Mouse (Mus musculus): ENCODE data around the gene Scg5. TPM values are rescaled to one million over a fixed set of nuclear protein-coding genes. Genes with fewer than 3 reads are reported as not detected.

Gene Scg5
- polyA plus RNA-seq, 1 experiment = 2.1 TPM

DNA sequence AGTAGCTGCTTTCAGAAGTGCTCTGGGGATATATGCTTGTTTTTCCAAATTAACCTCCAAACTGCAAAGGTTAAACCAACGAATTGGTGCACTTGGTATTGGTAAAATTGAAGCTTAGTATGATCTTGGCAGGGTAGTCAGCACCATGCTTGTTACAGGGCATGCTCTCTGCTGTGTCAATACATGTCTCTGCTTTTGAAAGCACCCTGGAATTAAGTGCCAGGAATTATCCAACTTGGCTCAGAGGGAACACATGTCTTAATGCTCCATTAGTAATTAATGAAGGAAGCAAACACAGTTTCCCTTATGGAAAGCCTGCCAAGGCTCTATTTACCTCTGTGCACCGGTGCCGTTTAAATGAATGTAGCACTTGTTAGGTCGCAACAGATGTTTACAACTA, 33.7 kb downstream of the Scg5 start:
- WGBS = 70% methylated on average over 4 of the region's 4 CpGs
- Histone ChIP-seq H3K4me3 (replicated peaks; ENCODE audit: control insufficient read depth, low read depth, low read length) (no peak overlapping the region), H3K4me1 (ENCODE audit: control insufficient read depth, insufficient read depth, low read length) (no peaks in the 10 kb centered on the region), H3K27ac (ENCODE audit: control insufficient read depth, insufficient read depth, low read depth, low read length, poor library complexity) (no peak overlapping the region)
- TF ChIP-seq POLR2A (IDR thresholded peaks at IDR 0.05; ENCODE audit: borderline replicate concordance, control insufficient read depth, low read depth, low read length) = no peak
- no peak for TF ChIP-seq CTCF (IDR thresholded peaks at IDR 0.05; ENCODE audit: control insufficient read depth, insufficient read depth, low read length)

DNA sequence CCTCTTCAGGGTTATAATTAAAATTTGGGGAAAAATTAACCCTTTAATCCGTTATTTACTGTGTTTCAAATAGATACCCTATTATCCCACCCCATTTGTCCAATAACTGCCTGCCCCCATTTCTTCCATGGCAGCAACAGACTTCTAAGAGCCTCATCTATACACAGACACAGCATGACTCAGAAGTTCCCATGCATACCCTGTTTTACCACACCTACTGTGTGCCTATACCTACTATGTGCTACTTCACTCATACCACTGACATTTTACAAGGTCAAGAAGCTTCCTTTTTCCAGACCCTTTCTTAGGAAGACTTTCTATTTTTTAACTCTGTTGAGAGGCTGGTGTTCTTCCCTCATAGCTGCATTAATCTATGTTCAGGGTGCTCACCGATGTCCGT, 35.4 kb downstream of the Scg5 start:
- 78% methylated on average over 3 of the region's 3 CpGs for WGBS
- TF ChIP-seq CTCF (IDR thresholded peaks at IDR 0.05; ENCODE audit: control insufficient read depth, insufficient read depth, low read length) (no peak), POLR2A (IDR thresholded peaks at IDR 0.05; ENCODE audit: borderline replicate concordance, control insufficient read depth, low read depth, low read length) (no peak)
- Histone ChIP-seq H3K27ac (ENCODE audit: control insufficient read depth, insufficient read depth, low read depth, low read length, poor library complexity) (no peak overlapping the region), H3K4me1 (ENCODE audit: control insufficient read depth, insufficient read depth, low read length) (no peaks in the 10 kb centered on the region), H3K4me3 (replicated peaks; ENCODE audit: control insufficient read depth, low read depth, low read length) (no peak overlapping the region)

DNA sequence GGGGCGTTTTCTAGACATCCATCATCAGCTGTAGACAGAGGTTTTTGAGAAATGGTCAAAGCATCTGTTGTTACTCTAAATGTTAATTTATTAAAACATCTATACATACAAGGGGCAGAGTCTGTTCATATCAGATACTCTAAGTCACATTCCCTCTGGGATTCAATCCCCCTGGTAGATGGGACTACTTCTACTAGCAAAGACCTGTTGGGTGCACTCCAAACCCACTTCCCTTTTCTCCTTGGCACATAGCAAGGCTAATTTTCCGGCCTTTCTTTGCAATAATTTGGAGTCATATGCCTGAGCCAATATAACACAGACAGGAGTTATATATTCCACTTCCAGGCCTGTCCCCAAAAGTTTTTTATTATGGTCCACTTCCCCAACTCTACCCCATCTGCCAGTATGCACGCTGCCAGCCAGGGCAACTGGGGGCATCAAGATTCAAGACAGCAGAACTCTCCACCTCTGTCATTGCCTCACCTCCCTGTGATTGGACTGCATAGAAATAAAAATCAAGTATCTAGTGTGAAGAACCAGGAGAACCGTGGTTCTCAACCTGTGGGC, 40.0 kb downstream of the Scg5 start:
- no peak for TF ChIP-seq CTCF (IDR thresholded peaks at IDR 0.05; ENCODE audit: control insufficient read depth, insufficient read depth, low read length)
- TF ChIP-seq POLR2A (IDR thresholded peaks at IDR 0.05; ENCODE audit: borderline replicate concordance, control insufficient read depth, low read depth, low read length) = no peak

DNA sequence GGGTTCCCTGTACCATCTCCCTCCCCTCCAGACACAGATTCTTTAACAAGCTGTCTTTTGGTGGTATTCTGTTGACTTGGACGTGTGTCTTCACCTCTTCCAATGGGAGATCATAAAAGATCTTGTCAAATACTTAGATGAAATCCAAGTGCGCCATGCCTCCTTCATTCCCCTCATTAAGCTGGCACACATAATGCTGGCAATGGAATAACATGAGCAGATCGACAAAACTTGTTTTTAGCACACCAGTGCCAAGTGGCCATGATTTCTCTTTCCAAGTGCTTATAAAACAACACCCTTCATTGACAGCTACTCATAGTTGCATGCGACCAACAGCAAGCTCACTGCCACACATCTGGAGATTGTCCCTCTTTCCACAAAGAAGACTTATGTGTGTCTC, 41.0 kb downstream of the Scg5 start:
- WGBS = 77% methylated on average over 4 of the region's 4 CpGs
- Histone ChIP-seq H3K27ac (ENCODE audit: control insufficient read depth, insufficient read depth, low read depth, low read length, poor library complexity) (no peak overlapping the region), H3K4me1 (ENCODE audit: control insufficient read depth, insufficient read depth, low read length) (no peaks in the 10 kb centered on the region), H3K4me3 (replicated peaks; ENCODE audit: control insufficient read depth, low read depth, low read length) (no peak overlapping the region)
- TF ChIP-seq POLR2A (IDR thresholded peaks at IDR 0.05; ENCODE audit: borderline replicate concordance, control insufficient read depth, low read depth, low read length) (no peak), CTCF (IDR thresholded peaks at IDR 0.05; ENCODE audit: control insufficient read depth, insufficient read depth, low read length) (no peak)

More for the DNA sequence above, 40.0 kb downstream of the Scg5 start:
- H3K27ac ChIP-seq (ENCODE audit: control insufficient read depth, insufficient read depth, low read depth, low read length, poor library complexity) = no peak overlapping the region
- H3K4me3 ChIP-seq (replicated peaks; ENCODE audit: control insufficient read depth, low read depth, low read length) = no peak overlapping the region
- WGBS = 67% methylated on average over 4 of the region's 4 CpGs
- H3K4me1 ChIP-seq (ENCODE audit: control insufficient read depth, insufficient read depth, low read length) = no peaks in the 10 kb centered on the region

DNA sequence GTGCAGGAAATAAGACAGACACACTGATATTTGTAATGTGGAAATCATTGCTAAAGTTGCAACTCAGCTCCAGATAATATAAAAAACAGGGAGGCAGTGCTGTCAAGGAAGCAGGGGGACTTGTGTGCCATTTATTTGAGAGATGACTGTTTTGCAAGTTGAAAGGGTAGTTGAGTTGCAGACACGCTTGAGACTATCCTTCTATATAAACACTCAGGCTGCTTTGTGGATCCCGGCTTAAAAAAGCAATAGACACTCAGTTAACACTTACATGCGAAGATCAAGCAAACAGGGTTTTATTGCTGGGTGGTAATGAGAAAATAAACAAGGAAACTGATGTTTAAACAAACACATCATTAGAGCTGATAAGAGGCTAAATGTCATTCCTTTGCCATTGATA, 44.1 kb downstream of the Scg5 start:
- no peaks in the 10 kb centered on the region for H3K4me1 ChIP-seq (ENCODE audit: control insufficient read depth, insufficient read depth, low read length)
- no peak for TF ChIP-seq CTCF (IDR thresholded peaks at IDR 0.05; ENCODE audit: control insufficient read depth, insufficient read depth, low read length)
- no peak for TF ChIP-seq POLR2A (IDR thresholded peaks at IDR 0.05; ENCODE audit: borderline replicate concordance, control insufficient read depth, low read depth, low read length)
- no peak overlapping the region for H3K27ac ChIP-seq (ENCODE audit: control insufficient read depth, insufficient read depth, low read depth, low read length, poor library complexity)
- no peak overlapping the region for H3K4me3 ChIP-seq (replicated peaks; ENCODE audit: control insufficient read depth, low read depth, low read length)
- WGBS = 75% methylated on average over 3 of the region's 3 CpGs

DNA sequence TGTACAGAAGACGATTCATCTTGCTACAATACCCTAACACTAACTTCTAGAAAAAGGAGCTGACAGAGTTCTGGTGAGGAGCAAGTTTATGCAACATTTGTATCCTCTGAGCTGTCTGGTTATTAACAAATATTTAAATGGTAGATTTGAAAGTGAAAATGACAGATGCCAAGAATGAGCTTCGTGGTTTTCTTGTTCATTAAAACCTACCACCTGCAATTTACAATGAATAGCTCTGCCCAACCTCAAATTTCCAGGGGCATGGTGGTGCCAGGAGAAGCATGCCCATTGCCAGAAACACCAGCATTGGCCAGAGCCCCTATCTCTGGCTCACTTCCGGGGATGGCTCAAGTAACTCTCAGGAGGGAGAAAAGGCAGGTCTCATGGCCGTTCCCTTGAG, 47.4 kb downstream of the Scg5 start:
- Histone ChIP-seq H3K27ac (ENCODE audit: control insufficient read depth, insufficient read depth, low read depth, low read length, poor library complexity) (no peak overlapping the region), H3K4me1 (ENCODE audit: control insufficient read depth, insufficient read depth, low read length) (no peaks in the 10 kb centered on the region), H3K4me3 (replicated peaks; ENCODE audit: control insufficient read depth, low read depth, low read length) (no peak overlapping the region)
- TF ChIP-seq POLR2A (IDR thresholded peaks at IDR 0.05; ENCODE audit: borderline replicate concordance, control insufficient read depth, low read depth, low read length) = no peak
- no peak for TF ChIP-seq CTCF (IDR thresholded peaks at IDR 0.05; ENCODE audit: control insufficient read depth, insufficient read depth, low read length)
- WGBS = 70% methylated on average over 4 of the region's 4 CpGs

DNA sequence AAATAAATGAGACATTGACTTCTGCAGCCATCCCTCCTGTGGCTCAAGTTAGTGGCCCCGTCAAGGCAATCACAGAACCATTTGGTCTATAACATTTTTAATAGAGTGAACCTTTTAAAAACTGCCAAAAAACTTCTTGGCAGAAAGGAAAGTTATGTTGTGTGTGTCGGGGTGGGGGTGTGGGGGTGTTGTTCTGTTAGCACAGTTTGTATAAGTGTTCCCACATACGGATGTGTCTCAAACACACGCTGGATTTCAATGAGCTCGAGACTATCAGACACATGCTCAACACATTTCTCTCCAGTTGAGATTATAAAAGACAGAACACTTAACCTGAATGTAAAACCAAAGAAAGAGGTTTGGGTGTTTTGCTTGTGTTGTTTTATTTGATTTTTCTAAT, 47.8 kb downstream of the Scg5 start:
- Histone ChIP-seq H3K27ac (ENCODE audit: control insufficient read depth, insufficient read depth, low read depth, low read length, poor library complexity) (no peak overlapping the region), H3K4me1 (ENCODE audit: control insufficient read depth, insufficient read depth, low read length) (no peaks in the 10 kb centered on the region), H3K4me3 (replicated peaks; ENCODE audit: control insufficient read depth, low read depth, low read length) (no peak overlapping the region)
- whole genome bisulfite sequencing = 78% methylated on average over 5 of the region's 5 CpGs
- no peak for TF ChIP-seq CTCF (IDR thresholded peaks at IDR 0.05; ENCODE audit: control insufficient read depth, insufficient read depth, low read length)
- TF ChIP-seq POLR2A (IDR thresholded peaks at IDR 0.05; ENCODE audit: borderline replicate concordance, control insufficient read depth, low read depth, low read length) = no peak

DNA sequence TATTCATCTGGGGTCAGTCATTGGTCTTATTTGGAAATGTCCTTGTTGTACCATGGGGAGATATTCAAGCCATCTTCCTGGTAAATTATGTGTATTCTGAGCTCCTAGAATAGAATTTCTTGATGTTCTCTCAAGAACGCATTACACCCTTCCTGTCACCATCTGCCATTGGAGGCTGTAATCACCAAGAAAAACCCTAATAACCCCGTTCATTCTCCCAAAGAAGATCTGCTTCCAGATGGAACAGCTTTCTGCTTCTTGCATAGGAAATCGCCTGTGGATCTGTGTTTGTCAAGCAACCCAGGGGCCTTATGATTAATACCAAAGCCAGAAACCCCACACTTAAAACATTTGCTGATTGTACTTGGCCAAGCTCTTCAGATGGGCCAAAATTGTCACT, 49.6 kb downstream of the Scg5 start:
- WGBS = 76% methylated on average over 3 of the region's 3 CpGs
- no peaks in the 10 kb centered on the region for H3K4me1 ChIP-seq (ENCODE audit: control insufficient read depth, insufficient read depth, low read length)
- no peak overlapping the region for H3K4me3 ChIP-seq (replicated peaks; ENCODE audit: control insufficient read depth, low read depth, low read length)
- TF ChIP-seq POLR2A (IDR thresholded peaks at IDR 0.05; ENCODE audit: borderline replicate concordance, control insufficient read depth, low read depth, low read length) (no peak), CTCF (IDR thresholded peaks at IDR 0.05; ENCODE audit: control insufficient read depth, insufficient read depth, low read length) (no peak)
- no peak overlapping the region for H3K27ac ChIP-seq (ENCODE audit: control insufficient read depth, insufficient read depth, low read depth, low read length, poor library complexity)

DNA sequence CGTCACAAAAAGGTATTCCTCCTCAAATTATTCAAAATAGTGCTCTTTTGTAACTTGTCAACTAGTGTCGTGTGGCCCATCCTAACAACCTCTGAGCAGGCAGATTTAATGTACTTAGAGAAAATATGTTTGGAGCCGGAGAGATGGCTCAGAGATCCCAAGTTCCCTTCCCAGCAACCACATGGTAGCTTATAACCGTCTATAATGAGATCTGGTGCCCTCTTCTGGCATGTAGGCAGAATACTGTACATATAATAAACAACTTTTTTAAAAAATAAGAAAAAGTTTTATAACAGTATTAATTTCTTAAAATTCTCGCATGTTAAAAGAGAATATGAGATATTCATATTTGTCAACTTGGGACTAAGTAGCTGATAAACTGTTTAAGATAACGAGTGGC, 50.9 kb downstream of the Scg5 start:
- no peak overlapping the region for H3K27ac ChIP-seq (ENCODE audit: control insufficient read depth, insufficient read depth, low read depth, low read length, poor library complexity)
- TF ChIP-seq CTCF (IDR thresholded peaks at IDR 0.05; ENCODE audit: control insufficient read depth, insufficient read depth, low read length) = no peak
- no peak for TF ChIP-seq POLR2A (IDR thresholded peaks at IDR 0.05; ENCODE audit: borderline replicate concordance, control insufficient read depth, low read depth, low read length)
- no peak overlapping the region for H3K4me3 ChIP-seq (replicated peaks; ENCODE audit: control insufficient read depth, low read depth, low read length)
- 65% methylated on average over 6 of the region's 6 CpGs for WGBS
- H3K4me1 ChIP-seq (ENCODE audit: control insufficient read depth, insufficient read depth, low read length) = no peaks in the 10 kb centered on the region
